In genomic region chr2:152075294-152075889, GRCm38 (mm10) we compare ENCODE assay signal across 16 mouse cellular contexts. TPM values are rescaled to one million over a fixed set of nuclear protein-coding genes. Genes with fewer than 3 reads are reported as not detected.
"Had no signal": no experiment of that assay in that cellular context is flagged by ENCODE, and none has a peak within 500 bp of the region (broad histone marks: within the 10 kb centered on the region; RNA-seq: fewer than 3 reads in every experiment).

No protein-coding gene starts in this region.

- H3K4me3 ChIP-seq: limb, embryonic 12.5 days; limb, embryonic 15.5 days had no signal

- ATAC-seq: liver, postnatal 0 days; lung, postnatal 0 days had no signal

- H3K4me2 ChIP-seq: limb, embryonic 12.5 days; limb, embryonic 15.5 days; liver, embryonic 11.5 days; lung, embryonic 14.5 days had no signal

- H3K9ac ChIP-seq: limb, embryonic 12.5 days; limb, embryonic 15.5 days; liver, embryonic 14.5 days; liver, postnatal 0 days; lung, embryonic 14.5 days had no signal

- H3K36me3 ChIP-seq: limb, embryonic 12.5 days; limb, embryonic 15.5 days had no signal

- H3K27ac ChIP-seq: limb, embryonic 12.5 days; limb, embryonic 15.5 days; liver, embryonic 14.5 days; macrophage had no signal

- DNase-seq: kidney, postnatal 14 days; kidney, postnatal 4 days; left cerebral cortex, postnatal 4 days; liver, postnatal 0 days; lung, embryonic 14.5 days; midbrain, embryonic 14.5 days; thymus, adult 18-20 months; thymus, postnatal 4 days had no signal

- H3K9me3 ChIP-seq: limb, embryonic 12.5 days; limb, embryonic 15.5 days had no signal

RNA-seq across cellular contexts. Expression of gene Scrt2, which starts 5.9 kb away (rescaled TPM):
- polyA plus RNA-seq: kidney, embryonic 16.5 days; limb, embryonic 12.5 days; limb, embryonic 15.5 days; liver, embryonic 11.5 days; liver, postnatal 0 days; lung, embryonic 14.5 days; lung, postnatal 0 days; macrophage; spleen, adult 2 months had no signal
